Mouse (Mus musculus): Measurements from ENCODE around the gene Gm8165. TPM values are rescaled to one million over a fixed set of nuclear protein-coding genes. Genes with fewer than 3 reads are reported as not detected.
"Not testable (repeated sequence)": the region's sequence is repeated elsewhere in the genome, so short reads cannot be mapped to it uniquely, and the experiment has no call there.

The Gm8165 gene
- total RNA-seq (2014; rRNA removed) (not detected in 2 replicates), polyA plus RNA-seq (2015; fragmentation: Nextera tagmentation; extraction: Ambion mirVana) (not detected in 2 replicates)

DNA sequence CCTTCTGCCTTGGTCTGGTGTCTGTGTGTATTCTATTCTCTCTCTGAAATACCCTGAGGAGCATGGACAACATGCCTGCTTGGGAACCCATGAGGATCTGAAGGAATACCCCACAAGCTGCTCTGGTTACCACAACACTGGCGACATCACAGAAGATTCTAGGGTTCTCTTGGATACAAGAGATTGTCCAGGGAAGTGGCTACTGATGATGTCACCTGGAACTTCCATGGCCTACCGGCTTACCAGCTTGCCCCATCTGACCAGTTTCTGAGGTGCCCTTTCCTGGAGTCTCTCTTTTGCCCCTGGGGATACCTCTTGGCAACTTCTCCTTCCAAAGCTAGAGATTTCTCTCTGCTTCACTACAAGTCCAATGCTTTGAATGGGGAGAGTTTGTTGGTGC is at the start of gene Gm8165:
Gene Gm8165, minus strand, starts transcription at position 101 of the 400 bp plus-strand sequence.
- not testable (repeated sequence) for H3K4me3 ChIP-seq (ENCODE audit: low read depth, low read length); H3K9me3 ChIP-seq (ENCODE audit: low read length); H3K36me3 ChIP-seq (ENCODE audit: insufficient read depth); H3K27me3 ChIP-seq (ENCODE audit: insufficient read depth, low read length); H3K4me2 ChIP-seq (ENCODE audit: low read depth); H3K4me1 ChIP-seq (ENCODE audit: insufficient read depth); H3K27ac ChIP-seq (ENCODE audit: low read depth, low read length); ATAC-seq; DNase-seq; H3K9ac ChIP-seq
- no CpG with 5 or more reads among the region's 2 CpGs for WGBS

DNA sequence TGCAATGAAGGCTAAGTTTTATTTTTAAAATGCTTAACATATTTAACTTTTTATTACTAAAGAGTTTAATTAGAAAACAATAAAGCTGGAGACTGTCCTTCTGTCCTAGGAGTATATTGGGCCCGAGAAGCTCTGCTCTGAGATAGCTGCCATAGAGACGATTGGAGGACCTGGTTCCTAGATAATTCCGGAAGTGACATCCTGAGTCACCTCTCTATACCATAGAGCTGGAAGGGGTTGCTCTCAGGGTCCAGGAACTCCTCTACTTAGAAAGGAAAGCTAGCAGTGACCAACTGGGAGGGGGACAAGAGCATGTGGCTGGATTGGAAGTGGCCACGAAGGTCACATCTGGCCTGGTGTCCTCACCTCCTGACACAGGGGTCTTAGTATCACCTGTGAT is 20.6 kb upstream of the Gm8165 start, which contains the start of gene Gm7324:
Gene Gm7324, plus strand, starts transcription at position 208 of the 400 bp plus-strand sequence.
- not testable (repeated sequence) for H3K9ac ChIP-seq; H3K9me3 ChIP-seq (ENCODE audit: low read length); H3K36me3 ChIP-seq (ENCODE audit: insufficient read depth); DNase-seq; H3K4me2 ChIP-seq (ENCODE audit: low read depth); H3K4me1 ChIP-seq (ENCODE audit: insufficient read depth); ATAC-seq; H3K27ac ChIP-seq (ENCODE audit: low read depth, low read length); H3K27me3 ChIP-seq (ENCODE audit: insufficient read depth, low read length); H3K4me3 ChIP-seq (ENCODE audit: low read depth, low read length)
- 92% methylated on average over 4 of the region's 4 CpGs for WGBS

Other genes with a start within 250 kb of the Gm8165 start
- not detected in 2 replicates for gene Gm5799, start 133.6 kb downstream of the Gm8165 start, total RNA-seq (2014; rRNA removed)
- not detected in 2 replicates for gene Gm5799, start 133.6 kb downstream of the Gm8165 start, polyA plus RNA-seq (2015; fragmentation: Nextera tagmentation; extraction: Ambion mirVana)
- gene Gm17654, start 98.1 kb downstream of the Gm8165 start, total RNA-seq (2014; rRNA removed): not detected in 2 replicates
- not detected in 2 replicates for gene Gm17654, start 98.1 kb downstream of the Gm8165 start, polyA plus RNA-seq (2015; fragmentation: Nextera tagmentation; extraction: Ambion mirVana)
- gene Gm10375, start 69.2 kb downstream of the Gm8165 start, total RNA-seq (2014; rRNA removed): not detected in 2 replicates
- not detected in 2 replicates for gene Gm10375, start 69.2 kb downstream of the Gm8165 start, polyA plus RNA-seq (2015; fragmentation: Nextera tagmentation; extraction: Ambion mirVana)
- gene Gm7324, start 20.6 kb upstream of the Gm8165 start, total RNA-seq (2014; rRNA removed): 0.46 and 0.67 TPM in 2 replicates
- gene Gm7324, start 20.6 kb upstream of the Gm8165 start, polyA plus RNA-seq (2015; fragmentation: Nextera tagmentation; extraction: Ambion mirVana): 0.55 and 0.90 TPM in 2 replicates
- not detected in 2 replicates for gene Gm16506, start 50.3 kb upstream of the Gm8165 start, total RNA-seq (2014; rRNA removed)
- not detected in 2 replicates for gene Gm16506, start 50.3 kb upstream of the Gm8165 start, polyA plus RNA-seq (2015; fragmentation: Nextera tagmentation; extraction: Ambion mirVana)
- not detected in 2 replicates for gene Gm6526, start 70.7 kb upstream of the Gm8165 start, total RNA-seq (2014; rRNA removed)
- gene Gm6526, start 70.7 kb upstream of the Gm8165 start, polyA plus RNA-seq (2015; fragmentation: Nextera tagmentation; extraction: Ambion mirVana): not detected in 2 replicates
- gene Gm8180, start 107.5 kb upstream of the Gm8165 start, total RNA-seq (2014; rRNA removed): not detected in 2 replicates
- gene Gm8180, start 107.5 kb upstream of the Gm8165 start, polyA plus RNA-seq (2015; fragmentation: Nextera tagmentation; extraction: Ambion mirVana): not detected in 2 replicates
- gene Ear1, start 198.3 kb upstream of the Gm8165 start, total RNA-seq (2014; rRNA removed): not detected in 2 replicates
- gene Ear1, start 198.3 kb upstream of the Gm8165 start, polyA plus RNA-seq (2015; fragmentation: Nextera tagmentation; extraction: Ambion mirVana): not detected in 2 replicates
- not detected in 2 replicates for gene Ear10, start 246.4 kb upstream of the Gm8165 start, total RNA-seq (2014; rRNA removed)
- not detected in 2 replicates for gene Ear10, start 246.4 kb upstream of the Gm8165 start, polyA plus RNA-seq (2015; fragmentation: Nextera tagmentation; extraction: Ambion mirVana)
- gene Gm8113, start 248.2 kb upstream of the Gm8165 start, total RNA-seq (2014; rRNA removed): 2.2 and 3.0 TPM in 2 replicates
- gene Gm8113, start 248.2 kb upstream of the Gm8165 start, polyA plus RNA-seq (2015; fragmentation: Nextera tagmentation; extraction: Ambion mirVana): 3.1 and 3.3 TPM in 2 replicates

Data from forebrain, postnatal 0 days (tissue).